ENCODE assay signal across 12 mouse cellular contexts in the genomic region with DNA sequence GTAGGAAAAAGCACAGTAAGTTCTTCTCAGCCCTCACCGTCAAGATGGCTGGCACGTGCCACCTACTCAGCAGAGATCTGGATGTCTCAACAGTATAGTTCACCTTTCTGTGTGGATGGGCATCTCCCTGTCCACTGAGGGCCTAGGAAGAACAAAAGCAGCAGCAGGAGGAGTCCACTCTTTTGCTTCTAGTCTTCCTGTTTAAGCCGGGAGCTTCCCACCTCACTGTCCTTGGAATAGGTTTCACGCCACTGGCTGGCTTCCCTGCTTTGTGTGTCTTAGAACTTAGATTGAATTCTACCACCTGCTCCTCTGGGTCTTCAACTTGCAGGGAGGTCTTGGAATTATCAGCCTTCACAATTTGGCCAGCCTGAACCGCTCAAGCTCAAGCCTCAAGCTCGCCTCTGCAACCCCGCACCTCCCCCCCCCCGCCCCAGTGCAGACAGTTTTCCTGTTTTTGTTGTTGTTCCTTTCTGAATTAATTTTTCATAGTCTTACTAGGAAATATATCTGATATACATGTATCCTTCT. TPM values are rescaled to one million over a fixed set of nuclear protein-coding genes. Genes with fewer than 3 reads are reported as not detected.
DNase-seq lines count a peak whose midpoint lies in the region; TF ChIP-seq lines count a peak whose summit lies in the region.
"Had no signal": no experiment of that assay in that cellular context is flagged by ENCODE, and none has a peak within 500 bp of the region (broad histone marks: within the 10 kb centered on the region; RNA-seq: fewer than 3 reads in every experiment).

No protein-coding gene starts in this region.

- H3K4me1 ChIP-seq in kidney, adult 2 months (ENCODE audit: control insufficient read depth, insufficient read depth, low read length): peaks cover 7% of the 10 kb centered on the region
- H3K4me1 ChIP-seq: neural tube, embryonic 12.5 days had no signal

- H3K4me3 ChIP-seq in kidney, adult 2 months (ENCODE audit: insufficient read depth, low read depth, low read length): no peak overlapping the region
- H3K4me3 ChIP-seq: neural tube, embryonic 12.5 days had no signal

- TF ChIP-seq POLR2A in kidney, adult 2 months (IDR thresholded peaks at IDR 0.05; ENCODE audit: low read depth, low read length): no peak

- H3K27ac ChIP-seq in kidney, adult 2 months (ENCODE audit: insufficient read depth, low read depth, low read length): peak overlapping the region; percentile 98
- H3K27ac ChIP-seq: neural tube, embryonic 12.5 days had no signal

- TF ChIP-seq CTCF in kidney, adult 2 months (conservative IDR thresholded peaks at IDR 0.05; ENCODE audit: insufficient read depth, insufficient read length, low read depth, low read length): no peak

- H3K27me3 ChIP-seq in kidney, adult 2 months (replicated peaks; ENCODE audit: control insufficient read depth, insufficient read depth, low read length): no peaks in the 10 kb centered on the region
- H3K27me3 ChIP-seq: neural tube, embryonic 12.5 days; Patski had no signal

- 60% methylated on average over 8 of the region's 8 CpGs for WGBS in kidney, adult 2 months

- no peaks in the 10 kb centered on the region for H3K36me3 ChIP-seq in kidney, adult 2 months (ENCODE audit: control insufficient read depth, insufficient read depth, low read length)
- H3K36me3 ChIP-seq: neural tube, embryonic 12.5 days had no signal

- DNase-seq in cerebellum, postnatal 25 days: peak; percentile 9 to 29
- no peak for DNase-seq in cerebellum, adult 11 months
- DNase-seq in kidney, adult 2 months: no peak
- DNase-seq in kidney, postnatal 36 days: no peak
- DNase-seq in urinary bladder, adult 18-20 months (ENCODE audit: low spot score in 2 of 2): peak; percentile 3 to 4
- DNase-seq in urinary bladder, postnatal 10 days (ENCODE audit: low spot score): no peak
- DNase-seq in retina, postnatal 1 day: no peak
- no peak for DNase-seq in thymus, postnatal 14 days
- DNase-seq: embryo, embryonic 11 days had no signal

RNA-seq across cellular contexts. Expression of a gene that starts 45.7 kb away (rescaled TPM):
- 0.05 TPM in 2 replicates for polyA plus RNA-seq in kidney, adult 2 months (2012; rRNA removed)
- polyA plus RNA-seq: intestine, embryonic 16.5 days had no signal

Comparison
In these comparisons a context has a peak if more than half of its experiments do, and no peak if none do; other contexts are left out.
1. DNase-seq: peak in cerebellum, postnatal 25 days (2 of 2) and urinary bladder, adult 18-20 months (2 of 2); none in cerebellum, adult 11 months (single experiment), kidney, adult 2 months (single experiment), kidney, postnatal 36 days (0 of 2), urinary bladder, postnatal 10 days (single experiment), retina, postnatal 1 day (single experiment) and thymus, postnatal 14 days (single experiment).